Mouse (Mus musculus) hindbrain, postnatal 0 days (tissue): ENCODE measurements around the gene Man2a1. TPM values are rescaled to one million over a fixed set of nuclear protein-coding genes. Genes with fewer than 3 reads are reported as not detected.

ENCODE experiments used
- ATAC-seq: fragments of 200-750 bp; cut with Nextera tagmentation; 2 replicates; pipeline ENCODE4 v1.8.0; 2017; ENCODE audit warnings: mild to moderate bottlenecking, moderate TSS enrichment, moderate library complexity
- DNase-seq: peaks from one replicate; pipeline ENCODE4 v3.0.0-alpha.2; 2015; ENCODE audit warnings: low spot score
- H3K27ac ChIP-seq: fragments of 300-500 bp; sonication (generic); 2 replicates; pipeline ENCODE4 v1.5.1; 2014; ENCODE audit warnings: mild to moderate bottlenecking
- H3K27me3 ChIP-seq: fragments of 300-500 bp; sonication (generic); 2 replicates; pipeline ENCODE4 v1.6.1; 2014; ENCODE audit warnings: low read length, mixed read lengths; ENCODE audit not compliant: insufficient read depth
- H3K36me3 ChIP-seq: fragments of 300-500 bp; sonication (generic); 2 replicates; pipeline ENCODE4 v1.6.1; 2014; ENCODE audit warnings: low read length, mixed read lengths; ENCODE audit not compliant: insufficient read depth
- H3K4me1 ChIP-seq: fragments of 300-500 bp; sonication (generic); 2 replicates; pipeline ENCODE4 v1.6.1; 2014; ENCODE audit warnings: antibody characterized with exemption, low read length, mixed read lengths; ENCODE audit not compliant: insufficient read depth
- H3K4me2 ChIP-seq: fragments of 300-500 bp; sonication (generic); 2 replicates; pipeline ENCODE4 v1.6.1; 2014; ENCODE audit warnings: low read depth, mild to moderate bottlenecking, low read length, moderate library complexity, mixed read lengths
- H3K4me3 ChIP-seq: fragments of 300-500 bp; sonication (generic); 2 replicates; pipeline ENCODE4 v1.5.1; 2014; ENCODE audit warnings: low read length
- H3K9ac ChIP-seq: fragments of 300-500 bp; sonication (generic); replicated peaks from 2 replicates; pipeline ENCODE4 v1.6.1; 2014; ENCODE audit warnings: mild to moderate bottlenecking, low read length, moderate library complexity, mixed read lengths
- H3K9me3 ChIP-seq: fragments of 300-500 bp; sonication (generic); 2 replicates; pipeline ENCODE4 v1.6.1; 2016; ENCODE audit warnings: low read length, mixed read lengths
- CTCF ChIP-seq: IDR thresholded peaks from 2 replicates; pipeline ENCODE4 v1.5.1; 2016; ENCODE audit warnings: antibody characterized with exemption, control low read depth, low read depth
- WGBS: fragments of 180-500 bp; shearing (Covaris S2); extraction: QIAGEN DNeasy Blood & Tissue Kit; methylation state at CpG from one replicate; pipeline ENCODE4 v1.1.7; 2014; 5-methylcytosine and 5-hydroxymethylcytosine counted together
- polyA plus RNA-seq: library from polyadenylated mRNA; unstranded; fragments of >200 nt; fragmentation: Nextera tagmentation; extraction: Ambion mirVana; gene quantifications from 2 replicates; pipeline ENCODE4 v1.2.1, GENCODE M21; 2015
- total RNA-seq: library from RNA; depleted of rRNA; stranded (reverse); fragments of >200 nt; gene quantifications from 2 replicates; pipeline ENCODE4 v1.2.3, GENCODE M21; 2014

Man2a1 gene
- total and polyA plus RNA-seq, 2 experiments from 2014 or later = 3.3 to 15.8 TPM

- 69% methylated on average over 6 of the region's 6 CpGs for WGBS
- TF ChIP-seq CTCF = no peak
- H3K4me1 ChIP-seq = no peaks in the 10 kb centered on the region
Measured at GRCm38 (mm10) chr17:64615420-64615819, 14.9 kb downstream of the Man2a1 start.

DNA sequence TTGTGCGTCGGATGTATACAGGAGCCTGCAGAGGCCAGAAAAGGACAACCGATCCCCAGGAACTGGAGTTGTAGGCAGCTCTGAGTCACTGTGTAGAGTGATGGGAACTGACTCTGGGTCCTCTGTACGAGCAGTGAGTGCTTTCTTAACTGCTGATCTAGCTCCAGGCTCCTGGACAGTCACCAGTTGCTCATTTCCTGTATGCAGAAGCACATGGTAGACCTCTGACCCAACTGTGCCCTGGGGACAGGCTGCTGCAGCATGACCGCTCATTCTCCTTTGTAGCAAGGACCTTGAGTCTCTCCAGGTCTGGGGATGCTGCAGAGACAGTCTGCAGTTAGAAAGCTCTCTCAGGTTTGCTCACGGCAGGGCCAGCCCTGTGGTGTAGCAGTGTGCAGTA lies 15.7 kb downstream of the Man2a1 start:
- WGBS = 83% methylated on average over 6 of the region's 6 CpGs
- H3K27ac ChIP-seq = no peak overlapping the region
- H3K27me3 ChIP-seq = no peaks in the 10 kb centered on the region
- ATAC-seq (no peak), DNase-seq (no peak)
- no peak for TF ChIP-seq CTCF
- H3K9me3 ChIP-seq = no peaks in the 10 kb centered on the region
- H3K4me2 ChIP-seq = no peak overlapping the region
- H3K36me3 ChIP-seq = no peaks in the 10 kb centered on the region
- H3K4me1 ChIP-seq = 0 out of 2 replicates have a peak, but pooled peaks cover 4% of the 10 kb centered on the region
- H3K9ac ChIP-seq = no peak overlapping the region
- no peak overlapping the region for H3K4me3 ChIP-seq

More at GRCm38 (mm10) chr17:64615420-64615819, 14.9 kb downstream of the Man2a1 start:
- H3K27me3 ChIP-seq = no peaks in the 10 kb centered on the region
- no peak overlapping the region for H3K27ac ChIP-seq
- DNase-seq (no peak), ATAC-seq (no peak)
- no peaks in the 10 kb centered on the region for H3K36me3 ChIP-seq
- H3K4me3 ChIP-seq = no peak overlapping the region
- H3K9me3 ChIP-seq = no peaks in the 10 kb centered on the region
- H3K4me2 ChIP-seq = no peak overlapping the region
- H3K9ac ChIP-seq = no peak overlapping the region

DNA sequence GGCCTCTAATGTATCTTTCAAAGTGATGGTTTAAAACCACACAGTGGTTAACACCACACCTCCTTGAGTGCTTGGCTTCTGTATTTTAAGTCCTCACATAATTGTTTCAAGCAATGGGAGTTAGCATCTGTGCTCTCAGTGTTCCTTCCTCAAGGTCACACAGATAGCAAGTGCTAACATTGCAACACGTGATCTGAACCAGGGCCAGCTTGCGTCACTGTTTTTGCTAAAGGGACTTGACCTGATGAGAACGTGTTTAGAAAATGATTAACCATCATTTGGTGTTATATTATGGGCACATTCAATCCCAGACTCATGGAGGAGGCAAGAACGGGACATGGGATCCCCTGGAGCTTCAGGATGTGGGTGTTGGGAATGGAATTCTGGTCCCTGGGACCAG lies 17.3 kb downstream of the Man2a1 start:
- 80% methylated on average over 4 of the region's 4 CpGs for WGBS
- ATAC-seq (no peak), DNase-seq (no peak)
- no peak overlapping the region for H3K9ac ChIP-seq
- 0 out of 2 replicates have a peak, but pooled peaks cover 4% of the 10 kb centered on the region for H3K4me1 ChIP-seq
- H3K36me3 ChIP-seq = no peaks in the 10 kb centered on the region
- TF ChIP-seq CTCF = no peak
- no peak overlapping the region for H3K4me2 ChIP-seq
- H3K9me3 ChIP-seq = no peaks in the 10 kb centered on the region
- H3K4me3 ChIP-seq = no peak overlapping the region
- H3K27ac ChIP-seq = no peak overlapping the region
- no peaks in the 10 kb centered on the region for H3K27me3 ChIP-seq

- ATAC-seq = no peak
- Histone ChIP-seq H3K9ac (no peak overlapping the region), H3K9me3 (no peaks in the 10 kb centered on the region), H3K27me3 (no peaks in the 10 kb centered on the region), H3K4me1 (0 out of 2 replicates have a peak, but pooled peaks cover 4% of the 10 kb centered on the region), H3K36me3 (no peaks in the 10 kb centered on the region), H3K4me2 (no peak overlapping the region), H3K4me3 (no peak overlapping the region), H3K27ac (no peak overlapping the region)
- no peak for DNase-seq
- no peak for TF ChIP-seq CTCF
- 69% methylated on average over 4 of the region's 4 CpGs for WGBS
Measured at GRCm38 (mm10) chr17:64618996-64619395, 18.5 kb downstream of the Man2a1 start.

- Histone ChIP-seq H3K27ac (no peak overlapping the region), H3K4me3 (no peak overlapping the region), H3K36me3 (no peaks in the 10 kb centered on the region), H3K9ac (no peak overlapping the region), H3K9me3 (no peaks in the 10 kb centered on the region), H3K27me3 (no peaks in the 10 kb centered on the region), H3K4me1 (0 out of 2 replicates have a peak, but pooled peaks cover 4% of the 10 kb centered on the region), H3K4me2 (no peak overlapping the region)
- DNase-seq (no peak), ATAC-seq (no peak)
- WGBS = 57% methylated on average over 9 of the region's 9 CpGs
- no peak for TF ChIP-seq CTCF
Measured at GRCm38 (mm10) chr17:64620135-64620534, 19.6 kb downstream of the Man2a1 start.

DNA sequence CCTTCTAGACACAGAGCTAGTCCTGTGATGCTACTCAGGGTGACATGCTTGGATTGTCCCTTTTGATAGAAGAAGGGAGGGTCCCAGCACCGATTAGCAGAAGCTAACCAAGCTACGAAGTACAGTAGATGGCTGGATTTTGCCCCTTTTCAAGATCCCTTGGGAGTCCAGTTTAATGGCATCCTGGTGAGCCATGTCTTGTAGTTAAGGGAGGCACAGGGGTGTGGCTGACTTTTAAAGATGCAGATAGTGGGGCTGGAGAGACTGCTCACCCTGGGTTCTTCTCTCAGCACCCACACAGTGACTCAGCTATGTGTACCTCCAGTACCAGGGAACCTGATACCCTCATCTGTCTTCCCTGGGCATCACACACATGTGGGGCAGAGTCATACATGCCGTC lies 20.1 kb downstream of the Man2a1 start:
- Histone ChIP-seq H3K9ac (no peak overlapping the region), H3K27me3 (no peaks in the 10 kb centered on the region), H3K4me2 (no peak overlapping the region), H3K36me3 (peaks cover 2% of the 10 kb centered on the region; the same call in 1 of the 2 replicates), H3K9me3 (no peaks in the 10 kb centered on the region), H3K4me3 (no peak overlapping the region), H3K27ac (no peak overlapping the region), H3K4me1 (0 out of 2 replicates have a peak, but pooled peaks cover 4% of the 10 kb centered on the region)
- DNase-seq = no peak
- WGBS = 81% methylated on average over 3 of the region's 3 CpGs
- no peak for TF ChIP-seq CTCF
- peak; percentile 16; the same call in 1 of the 2 replicates for ATAC-seq

DNA sequence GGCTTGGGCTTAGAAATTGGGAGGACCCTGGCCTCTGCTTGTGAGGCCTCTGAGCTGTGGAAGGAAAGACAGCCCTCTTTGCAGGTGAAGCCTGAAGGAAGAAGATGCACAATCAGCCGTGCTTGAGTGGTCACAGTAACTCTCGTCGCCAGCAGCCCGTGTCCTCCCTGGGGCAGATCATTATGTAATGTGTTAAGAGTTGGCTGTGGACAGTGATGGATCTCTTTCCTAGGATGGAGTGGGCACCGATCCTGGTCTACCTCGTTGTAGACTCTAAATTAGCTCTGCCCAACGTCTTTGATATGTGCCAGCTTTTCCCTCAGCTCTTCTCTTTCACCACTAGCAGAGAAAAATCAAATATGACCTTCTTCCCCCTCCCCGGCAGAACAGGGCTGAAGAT lies 20.7 kb downstream of the Man2a1 start:
- Histone ChIP-seq H3K4me1 (0 out of 2 replicates have a peak, but pooled peaks cover 4% of the 10 kb centered on the region), H3K36me3 (peaks cover 3% of the 10 kb centered on the region; the same call in 1 of the 2 replicates), H3K9me3 (no peaks in the 10 kb centered on the region), H3K27ac (no peak overlapping the region), H3K27me3 (no peaks in the 10 kb centered on the region), H3K9ac (no peak overlapping the region; the same call in 1 of the 2 replicates), H3K4me3 (no peak overlapping the region), H3K4me2 (no peak overlapping the region)
- ATAC-seq (peak; percentile 49; the same call in 1 of the 2 replicates), DNase-seq (peak; percentile 25)
- WGBS = 41% methylated on average over 8 of the region's 8 CpGs
- TF ChIP-seq CTCF = no peak
